Mouse (Mus musculus): ENCODE results near the gene Zfp871.
"Not testable (repeated sequence)": the region's sequence is repeated elsewhere in the genome, so short reads cannot be mapped to it uniquely, and the experiment has no call there.

The Zfp871 gene

DNA sequence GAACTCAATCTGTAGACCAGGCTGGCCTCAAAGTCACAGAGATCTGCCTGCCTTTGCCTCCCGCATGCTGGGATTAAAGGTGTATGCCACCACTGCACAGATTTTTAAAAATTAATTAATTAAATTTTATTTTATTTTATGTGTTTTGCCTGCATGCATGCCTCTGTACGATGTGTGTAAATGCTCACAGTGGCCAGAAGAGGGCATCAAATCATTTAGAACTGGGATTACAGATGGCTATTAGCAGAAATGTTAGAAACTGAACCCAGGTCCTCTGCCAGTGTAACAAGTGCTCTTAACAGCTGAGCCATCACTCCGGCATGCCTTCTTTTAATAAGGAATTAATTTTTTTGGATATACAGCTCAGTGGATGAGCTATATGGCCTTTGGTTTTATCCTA is 59.1 kb downstream of the Zfp871 start:
- DNase-seq = no peak

DNA sequence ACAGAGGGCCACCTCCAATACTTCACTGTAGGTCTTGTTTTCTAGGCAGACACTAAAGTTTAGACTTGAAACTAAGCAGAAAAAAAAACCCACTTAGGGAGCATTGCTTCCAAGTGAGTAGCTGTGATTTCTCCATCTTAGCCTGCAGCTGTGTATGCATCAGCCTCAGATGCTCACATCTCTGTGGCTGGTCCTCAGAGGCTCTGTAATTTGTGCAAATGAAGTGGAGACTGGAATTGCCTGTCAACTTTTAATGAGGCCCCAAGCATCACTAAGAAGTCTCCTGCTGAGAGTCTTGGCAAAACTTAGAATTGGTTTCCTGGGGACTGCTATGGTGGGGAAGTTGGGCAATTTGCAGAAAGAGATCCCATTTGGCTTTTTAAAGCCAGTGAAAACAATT is 61.7 kb downstream of the Zfp871 start:
- not testable (repeated sequence) for DNase-seq

DNA sequence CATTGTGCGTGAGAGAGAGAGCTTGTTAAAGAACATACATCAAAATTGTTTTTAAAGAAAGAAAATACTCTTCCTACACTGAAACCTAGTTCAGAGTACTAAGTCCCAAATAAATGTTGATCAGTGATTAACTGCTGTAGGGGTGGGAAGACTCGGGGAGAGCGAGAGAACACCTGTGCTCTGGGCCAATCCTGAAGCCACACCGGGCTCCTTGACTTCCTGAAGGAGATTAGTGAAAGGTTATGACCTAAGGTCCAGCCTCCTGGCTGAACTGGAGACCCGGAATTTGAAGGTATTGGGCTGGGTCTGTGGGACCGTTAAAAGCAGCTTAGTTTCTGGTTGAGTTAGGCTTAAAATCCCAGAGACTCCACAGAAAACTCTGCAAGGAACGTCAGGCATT is 65.3 kb downstream of the Zfp871 start:
- no peak for DNase-seq

DNA sequence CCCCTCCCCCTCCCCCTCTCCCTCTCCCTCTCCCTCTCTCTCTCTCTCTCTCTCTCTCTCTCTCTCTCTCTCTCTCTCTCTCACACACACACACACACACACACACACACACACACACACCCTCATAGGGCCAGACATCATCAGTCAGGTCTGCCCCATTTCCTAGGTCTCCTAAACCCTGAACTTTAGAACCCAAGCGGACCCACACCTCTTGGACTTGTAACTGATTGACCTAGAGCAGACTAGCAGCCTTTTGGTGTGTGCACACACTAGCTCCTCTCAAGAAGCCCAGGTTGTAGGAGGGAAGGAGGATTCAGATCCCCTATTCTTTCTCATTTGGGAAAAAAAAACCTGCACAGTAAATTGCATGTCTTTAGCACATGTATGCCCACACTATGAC is 65.9 kb downstream of the Zfp871 start:
- DNase-seq = not testable (repeated sequence)

Data from lung, postnatal 4 days (tissue).